Mouse (Mus musculus) forebrain, embryonic 11.5 days (tissue): ENCODE data around the gene Tirap. TPM values are rescaled to one million over a fixed set of nuclear protein-coding genes. Genes with fewer than 3 reads are reported as not detected.

ENCODE experiments used
- ATAC-seq: fragments of 200-750 bp; cut with Nextera tagmentation; replicated peaks from 2 replicates; pipeline ENCODE4 v1.8.0; 2017; ENCODE audit warnings: moderate TSS enrichment; ENCODE audit not compliant: low FRiP score
- DNase-seq: peaks from one replicate; pipeline ENCODE4 v3.0.0-alpha.2; 2017; ENCODE audit warnings: low spot score
- H3K27ac ChIP-seq: fragments of 300-500 bp; sonication (generic); 2 replicates; pipeline ENCODE4 v1.5.1; 2014; ENCODE audit warnings: low read depth, low read length
- H3K27me3 ChIP-seq: fragments of 300-500 bp; sonication (generic); 2 replicates; pipeline ENCODE4 v1.6.1; 2014; ENCODE audit warnings: mild to moderate bottlenecking, low read length, mixed read lengths; ENCODE audit not compliant: control insufficient read depth, insufficient read depth
- H3K36me3 ChIP-seq: fragments of 300-500 bp; sonication (generic); 2 replicates; pipeline ENCODE4 v1.6.1; 2014; ENCODE audit warnings: mild to moderate bottlenecking, low read length, moderate library complexity, mixed read lengths; ENCODE audit not compliant: control insufficient read depth, insufficient read depth
- H3K4me1 ChIP-seq: fragments of 300-500 bp; sonication (generic); replicated peaks from 2 replicates; pipeline ENCODE4 v1.6.1; 2014; ENCODE audit warnings: low read length, mixed read lengths; ENCODE audit not compliant: control insufficient read depth, insufficient read depth
- H3K4me2 ChIP-seq: fragments of 300-500 bp; sonication (generic); 2 replicates; pipeline ENCODE4 v1.6.1; 2014; ENCODE audit warnings: low read depth, mild to moderate bottlenecking, low read length, moderate library complexity, mixed read lengths; ENCODE audit not compliant: severe bottlenecking
- H3K4me3 ChIP-seq: fragments of 300-500 bp; sonication (generic); 2 replicates; pipeline ENCODE4 v1.5.1; 2014; ENCODE audit warnings: low read depth, low read length
- H3K9ac ChIP-seq: fragments of 300-500 bp; sonication (generic); 2 replicates; pipeline ENCODE4 v1.6.1; 2014; ENCODE audit warnings: low read length
- H3K9me3 ChIP-seq: fragments of 300-500 bp; sonication (generic); 2 replicates; pipeline ENCODE4 v1.6.1; 2016; ENCODE audit warnings: low read length, mixed read lengths; ENCODE audit not compliant: control insufficient read depth
- WGBS: fragments of 180-500 bp; shearing (Covaris S2); extraction: QIAGEN DNeasy Blood & Tissue Kit; methylation state at CpG from one replicate; pipeline ENCODE4 v1.1.7; 2014; 5-methylcytosine and 5-hydroxymethylcytosine counted together
- polyA plus RNA-seq: library from polyadenylated mRNA; unstranded; fragments of >200 nt; fragmentation: Nextera tagmentation; extraction: Ambion mirVana; gene quantifications from 2 replicates; pipeline ENCODE4 v1.2.1, GENCODE M21; 2014

Gene Tirap
- polyA plus RNA-seq, 1 experiment from 2014 or later = 17.1 TPM

GRCm38 (mm10) chr9:35164142-35164874 lies 35.8 kb downstream of the Tirap start:
- WGBS = 85% methylated on average over 5 of the region's 5 CpGs
- Histone ChIP-seq H3K4me3 (no peak overlapping the region), H3K9me3 (no peaks in the 10 kb centered on the region), H3K9ac (no peak overlapping the region), H3K4me1 (peaks cover 10% of the 10 kb centered on the region; the same call in 1 of the 2 replicates), H3K27me3 (no peaks in the 10 kb centered on the region), H3K27ac (no peak overlapping the region), H3K36me3 (no peaks in the 10 kb centered on the region; the same call in 1 of the 2 replicates), H3K4me2 (no peak overlapping the region)
- DNase-seq (no peak), ATAC-seq (no peak)

GRCm38 (mm10) chr9:35163011-35163690 lies 36.9 kb downstream of the Tirap start:
- Histone ChIP-seq H3K27me3 (no peaks in the 10 kb centered on the region), H3K9ac (no peak overlapping the region), H3K9me3 (no peaks in the 10 kb centered on the region), H3K4me3 (no peak overlapping the region), H3K4me2 (no peak overlapping the region), H3K27ac (no peak overlapping the region), H3K4me1 (peaks cover 10% of the 10 kb centered on the region; the same call in 1 of the 2 replicates), H3K36me3 (no peaks in the 10 kb centered on the region; the same call in 1 of the 2 replicates)
- ATAC-seq (no peak), DNase-seq (no peak)
- WGBS = 93% methylated on average over 11 of the region's 11 CpGs

GRCm38 (mm10) chr9:35161721-35162120 lies 38.4 kb downstream of the Tirap start:
- Histone ChIP-seq H3K9me3 (no peaks in the 10 kb centered on the region), H3K27me3 (no peaks in the 10 kb centered on the region), H3K4me3 (no peak overlapping the region), H3K4me2 (no peak overlapping the region), H3K9ac (no peak overlapping the region), H3K36me3 (no peaks in the 10 kb centered on the region; the same call in 1 of the 2 replicates), H3K27ac (no peak overlapping the region), H3K4me1 (no peaks in the 10 kb centered on the region; the same call in 1 of the 2 replicates)
- no peak for ATAC-seq
- 88% methylated on average over 7 of the region's 7 CpGs for WGBS
- no peak for DNase-seq

GRCm38 (mm10) chr9:35160662-35161061 lies 39.4 kb downstream of the Tirap start:
- WGBS = 66% methylated on average over 2 of the region's 2 CpGs
- Histone ChIP-seq H3K9ac (no peak overlapping the region), H3K4me2 (no peak overlapping the region), H3K27ac (no peak overlapping the region), H3K4me1 (no peaks in the 10 kb centered on the region), H3K4me3 (no peak overlapping the region), H3K36me3 (no peaks in the 10 kb centered on the region; the same call in 1 of the 2 replicates), H3K27me3 (no peaks in the 10 kb centered on the region), H3K9me3 (no peaks in the 10 kb centered on the region)
- ATAC-seq (no peak), DNase-seq (no peak)

GRCm38 (mm10) chr9:35158477-35158876 lies 41.6 kb downstream of the Tirap start:
- H3K4me3 ChIP-seq = no peak overlapping the region
- H3K36me3 ChIP-seq = no peaks in the 10 kb centered on the region; the same call in 1 of the 2 replicates
- H3K9me3 ChIP-seq = no peaks in the 10 kb centered on the region
- no peak overlapping the region for H3K9ac ChIP-seq
- DNase-seq (no peak), ATAC-seq (no peak)
- H3K27ac ChIP-seq = no peak overlapping the region
- no peak overlapping the region for H3K4me2 ChIP-seq
- no peaks in the 10 kb centered on the region for H3K4me1 ChIP-seq
- WGBS = 90% methylated on average over 3 of the region's 3 CpGs
- H3K27me3 ChIP-seq = no peaks in the 10 kb centered on the region

- Histone ChIP-seq H3K4me3 (no peak overlapping the region), H3K27ac (no peak overlapping the region), H3K4me1 (no peaks in the 10 kb centered on the region), H3K9ac (no peak overlapping the region), H3K36me3 (no peaks in the 10 kb centered on the region), H3K4me2 (no peak overlapping the region), H3K27me3 (no peaks in the 10 kb centered on the region), H3K9me3 (no peaks in the 10 kb centered on the region)
- DNase-seq = no peak
- ATAC-seq = no peak
- 94% methylated on average over 4 of the region's 4 CpGs for WGBS
Observed at GRCm38 (mm10) chr9:35156862-35157261, 43.2 kb downstream of the Tirap start.

GRCm38 (mm10) chr9:35156002-35156710 lies 43.9 kb downstream of the Tirap start:
- WGBS = 92% methylated on average over 5 of the region's 5 CpGs
- H3K4me1 ChIP-seq = no peaks in the 10 kb centered on the region
- ATAC-seq = no peak
- H3K9me3 ChIP-seq = no peaks in the 10 kb centered on the region
- no peak overlapping the region for H3K4me3 ChIP-seq
- no peak for DNase-seq
- H3K27ac ChIP-seq = no peak overlapping the region
- no peaks in the 10 kb centered on the region for H3K27me3 ChIP-seq
- no peak overlapping the region for H3K4me2 ChIP-seq
- no peak overlapping the region for H3K9ac ChIP-seq
- H3K36me3 ChIP-seq = no peaks in the 10 kb centered on the region

GRCm38 (mm10) chr9:35152923-35153322 lies 47.2 kb downstream of the Tirap start:
- H3K27ac ChIP-seq = no peak overlapping the region
- no peak overlapping the region for H3K9ac ChIP-seq
- WGBS = 100% methylated on average over 1 of the region's 1 CpGs
- no peaks in the 10 kb centered on the region for H3K4me1 ChIP-seq
- H3K4me3 ChIP-seq = no peak overlapping the region
- no peak for DNase-seq
- no peak overlapping the region for H3K4me2 ChIP-seq
- H3K27me3 ChIP-seq = no peaks in the 10 kb centered on the region
- no peak for ATAC-seq
- no peaks in the 10 kb centered on the region for H3K36me3 ChIP-seq
- H3K9me3 ChIP-seq = no peaks in the 10 kb centered on the region
